Mouse (Mus musculus) gastrocnemius, postnatal 10 days (tissue): ENCODE data around the gene Gpx7. TPM values are rescaled to one million over a fixed set of nuclear protein-coding genes. Genes with fewer than 3 reads are reported as not detected.

Source experiments
- total RNA-seq, 2 experiments: library from RNA; stranded (reverse); gene quantifications; 2 replicates each; pipeline ENCODE4 v1.2.3; 2021

Gpx7 gene
- total RNA-seq, 2 experiments from 2014 or later = 20.7 to 29.0 TPM

Other genes starting within 250 kb of the Gpx7 start
- gene Echdc2, start 241.5 kb downstream of the Gpx7 start, total RNA-seq = 1 to 10 TPM; 3.1 to 3.4 TPM
- gene Zyg11a, start 188.9 kb downstream of the Gpx7 start, total RNA-seq = under 1 TPM; 0.20 to 0.40 TPM
- 10 to 100 TPM; 32.8 to 33.8 TPM for gene Zyg11b, start 105.9 kb downstream of the Gpx7 start, total RNA-seq
- 10 to 100 TPM; 21.7 to 24.4 TPM for gene Coa7, start 78.8 kb downstream of the Gpx7 start, total RNA-seq
- not detected for gene Shisal2a, start 23.6 kb downstream of the Gpx7 start, total RNA-seq
- 10 to 100 TPM; 21.9 to 28.8 TPM for gene Tut4, start 52.5 kb upstream of the Gpx7 start, total RNA-seq
- 10 to 100 TPM; 25.1 to 27.6 TPM for gene Prpf38a, start 172.4 kb upstream of the Gpx7 start, total RNA-seq
- gene Orc1, start 172.5 kb upstream of the Gpx7 start, total RNA-seq = under 1 TPM; 0.33 to 0.81 TPM
- 10 to 100 TPM; 20.0 to 24.8 TPM for gene Cc2d1b, start 213.0 kb upstream of the Gpx7 start, total RNA-seq